Mouse (Mus musculus) fat pad, adult 2 months (tissue): ENCODE data around the gene Tmem200b.

ENCODE experiments used
- DNase-seq: peaks from one replicate; pipeline ENCODE4 v3.0.0-alpha.2; 2011; ENCODE audit warnings: low read depth, low spot score; ENCODE audit errors: extremely low read depth

The Tmem200b gene

DNA sequence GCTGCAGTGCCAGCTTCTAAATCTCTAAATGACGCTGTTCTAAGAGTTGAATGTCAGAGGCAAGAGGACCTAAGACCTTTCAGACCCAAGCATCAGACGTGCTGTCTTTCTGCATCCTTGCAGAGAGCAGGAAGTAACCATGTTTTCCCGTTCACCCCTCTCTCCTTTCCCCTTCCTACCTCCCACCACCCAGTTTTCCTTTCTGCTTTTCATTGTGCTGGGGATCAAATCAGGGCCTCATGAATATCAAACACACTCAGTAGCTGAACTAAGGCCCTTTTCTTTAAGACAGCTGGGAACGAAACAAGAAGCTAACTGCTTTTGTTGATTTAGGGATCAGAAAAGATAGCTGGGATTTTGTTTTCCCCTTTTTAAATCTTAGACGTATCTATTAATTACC, 28.3 kb downstream of the Tmem200b start:
- DNase-seq = no peak

DNA sequence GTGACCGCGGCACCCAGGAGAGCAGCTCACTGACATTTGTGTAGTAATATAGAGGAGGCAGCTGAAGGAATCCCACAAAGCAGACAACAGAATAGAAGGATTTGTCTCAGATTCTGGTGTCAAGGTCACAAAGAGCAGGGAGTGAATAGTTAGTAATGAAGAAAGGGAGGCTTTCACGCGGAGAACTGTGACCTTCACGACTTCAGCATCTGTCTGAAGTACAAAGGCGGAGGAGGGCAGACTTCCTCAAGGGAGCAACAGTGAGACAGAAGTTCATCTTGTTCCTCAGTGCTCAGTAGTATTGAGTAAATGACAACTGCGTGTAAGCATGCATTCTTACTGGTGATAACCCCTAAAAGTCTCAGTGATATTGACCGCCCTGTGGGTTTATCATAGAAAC, 29.1 kb downstream of the Tmem200b start:
- no peak for DNase-seq

DNA sequence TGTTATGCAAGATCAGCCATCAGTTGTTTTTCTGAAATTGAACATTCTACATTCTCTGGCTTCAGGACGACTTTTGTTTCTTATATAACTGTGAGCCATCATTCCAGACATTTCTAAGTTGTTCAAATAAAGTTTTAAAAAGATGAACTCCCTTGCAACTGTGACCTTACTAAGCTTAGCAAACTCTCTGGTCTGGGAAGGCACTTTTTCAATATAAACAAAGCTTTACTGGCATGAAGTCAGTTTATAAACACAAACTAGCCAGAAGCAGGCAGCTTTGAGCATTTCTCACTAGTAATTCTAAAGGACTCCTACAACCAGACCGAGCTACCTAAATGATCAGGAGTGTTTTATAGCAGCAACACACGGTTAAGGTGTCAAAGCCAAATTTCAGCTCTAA, 35.6 kb downstream of the Tmem200b start:
- no peak for DNase-seq

DNA sequence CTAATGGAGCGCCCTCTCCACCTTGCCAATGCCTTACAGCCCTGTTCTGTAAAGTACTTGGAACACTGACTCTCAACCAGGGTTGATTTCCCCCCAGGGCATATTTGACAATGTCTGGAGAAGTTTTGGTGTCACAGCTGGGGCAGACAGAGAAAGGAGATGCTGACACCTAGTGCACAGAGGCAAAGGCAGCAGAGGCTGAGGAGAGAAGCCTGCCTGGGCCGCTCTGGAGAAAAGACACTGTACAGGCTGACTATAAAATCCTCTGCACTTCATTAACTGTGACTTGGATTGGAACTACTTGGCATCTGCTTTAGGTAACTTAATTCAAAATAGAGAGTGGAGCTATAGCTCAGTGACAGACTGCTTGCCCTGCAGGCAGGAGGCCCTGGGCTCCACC, 47.3 kb downstream of the Tmem200b start:
- no peak for DNase-seq

DNA sequence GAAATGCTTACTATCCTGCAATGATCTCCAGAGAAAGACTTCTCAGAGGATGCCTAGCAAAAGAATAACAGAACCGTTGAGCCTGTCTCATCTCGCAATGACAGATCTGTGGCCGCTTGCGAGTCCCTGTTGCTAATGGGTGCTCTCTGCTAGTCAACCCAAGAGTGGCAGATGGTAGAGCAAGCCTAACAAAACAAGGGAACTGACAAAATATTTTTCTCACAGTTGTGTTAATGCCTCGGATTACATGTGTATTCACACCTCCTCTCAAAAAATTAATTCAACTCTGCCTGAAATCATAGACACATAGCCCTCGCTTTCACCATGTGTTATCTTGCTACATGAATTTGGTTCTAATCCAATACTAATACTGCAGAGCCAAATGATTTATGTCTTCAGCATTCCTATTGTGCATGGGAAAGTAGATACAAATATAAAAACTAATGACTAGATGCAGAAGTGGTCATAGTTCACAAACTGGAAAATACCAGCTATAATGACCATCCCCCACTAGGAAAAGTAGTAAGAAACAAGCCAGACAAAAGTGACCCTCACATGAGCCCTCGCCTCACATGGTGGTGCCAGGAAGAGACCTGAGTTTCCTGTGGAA, 48.8 kb downstream of the Tmem200b start:
- DNase-seq = no peak
